Mouse (Mus musculus) embryonic facial prominence, embryonic 11.5 days (tissue): ENCODE results near the gene Pde6c. TPM values are rescaled to one million over a fixed set of nuclear protein-coding genes. Genes with fewer than 3 reads are reported as not detected.

Experiments
- ATAC-seq: fragments of 200-750 bp; cut with Nextera tagmentation; replicated peaks from 2 replicates; pipeline ENCODE4 v1.8.0; 2017; ENCODE audit warnings: low read depth; ENCODE audit not compliant: insufficient number of reproducible peaks, low FRiP score, low TSS enrichment
- DNase-seq: peaks from one replicate; pipeline ENCODE4 v3.0.0-alpha.2; 2015; ENCODE audit warnings: low spot score
- H3K27ac ChIP-seq: fragments of 300-500 bp; sonication (generic); replicated peaks from 2 replicates; pipeline ENCODE4 v1.5.1; 2014; ENCODE audit warnings: mild to moderate bottlenecking, low read depth, low read length, control low read depth
- H3K27me3 ChIP-seq: fragments of 300-500 bp; sonication (generic); 2 replicates; pipeline ENCODE4 v1.6.1; 2014; ENCODE audit warnings: mild to moderate bottlenecking, low read length, moderate library complexity, mixed read lengths; ENCODE audit not compliant: control insufficient read depth, insufficient read depth
- H3K36me3 ChIP-seq: fragments of 300-500 bp; sonication (generic); replicated peaks from 2 replicates; pipeline ENCODE4 v1.6.1; 2014; ENCODE audit warnings: low read depth, mild to moderate bottlenecking, low read length, moderate library complexity, mixed read lengths; ENCODE audit not compliant: control insufficient read depth, insufficient read depth
- H3K4me1 ChIP-seq: fragments of 300-500 bp; sonication (generic); 2 replicates; pipeline ENCODE4 v1.6.1; 2014; ENCODE audit warnings: low read length, mixed read lengths; ENCODE audit not compliant: control insufficient read depth, insufficient read depth
- H3K4me2 ChIP-seq: fragments of 300-500 bp; sonication (generic); 2 replicates; pipeline ENCODE4 v1.6.1; 2014; ENCODE audit warnings: low read depth, mild to moderate bottlenecking, control low read depth, low read length, moderate library complexity
- H3K4me3 ChIP-seq: fragments of 300-500 bp; sonication (generic); 2 replicates; pipeline ENCODE4 v1.5.1; 2014; ENCODE audit warnings: low read depth, low read length, control low read depth
- H3K9ac ChIP-seq: fragments of 300-500 bp; sonication (generic); replicated peaks from 2 replicates; pipeline ENCODE4 v1.6.1; 2014; ENCODE audit warnings: mild to moderate bottlenecking, control low read depth, low read length
- H3K9me3 ChIP-seq: fragments of 300-500 bp; sonication (generic); replicated peaks from 2 replicates; pipeline ENCODE4 v1.6.1; 2016; ENCODE audit warnings: mild to moderate bottlenecking, low read length, inconsistent platforms, mixed read lengths; ENCODE audit not compliant: control insufficient read depth
- WGBS: fragments of 180-500 bp; shearing (Covaris S2); extraction: QIAGEN DNeasy Blood & Tissue Kit; methylation state at CpG from one replicate; pipeline ENCODE4 v1.1.7; 2014; 5-methylcytosine and 5-hydroxymethylcytosine counted together
- polyA plus RNA-seq: library from polyadenylated mRNA; unstranded; fragments of >200 nt; fragmentation: Nextera tagmentation; extraction: Ambion mirVana; gene quantifications from 2 replicates; pipeline ENCODE4 v1.2.1, GENCODE M21; 2014

Gene Pde6c
- polyA plus RNA-seq, 1 experiment from 2014 or later = not detected

- no peak overlapping the region for H3K9ac ChIP-seq
- no peak overlapping the region for H3K4me2 ChIP-seq
- no peak for DNase-seq
- H3K9me3 ChIP-seq = no peaks in the 10 kb centered on the region
- no peaks in the 10 kb centered on the region for H3K4me1 ChIP-seq
- no peaks in the 10 kb centered on the region for H3K36me3 ChIP-seq
- H3K27me3 ChIP-seq = no peaks in the 10 kb centered on the region
- no peak; the same call in 1 of the 2 replicates for ATAC-seq
- no peak overlapping the region for H3K27ac ChIP-seq
- WGBS = 17% methylated on average over 4 of the region's 4 CpGs
- no peak overlapping the region for H3K4me3 ChIP-seq
These were observed 99.9 kb downstream of the Pde6c start for GRCm38 (mm10) chr19:38232516-38232915.

Other genes with a start within 250 kb of the Pde6c start
- gene Myof, start 89.2 kb upstream of the Pde6c start, polyA plus RNA-seq = 7.8 and 8.0 TPM in 2 replicates
- gene Cep55, start 77.8 kb upstream of the Pde6c start, polyA plus RNA-seq = 41.4 and 47.7 TPM in 2 replicates
- 0.20 TPM in 1 of 2 replicates, not detected in the other for gene Ffar4, start 35.7 kb upstream of the Pde6c start, polyA plus RNA-seq
- gene Rbp4, start 7.5 kb upstream of the Pde6c start, polyA plus RNA-seq = 1.7 and 2.5 TPM in 2 replicates
- 43.8 and 46.4 TPM in 2 replicates for gene Fra10ac1, start 91.4 kb downstream of the Pde6c start, polyA plus RNA-seq
- 1.4 and 2.3 TPM in 2 replicates for gene Lgi1, start 131.8 kb downstream of the Pde6c start, polyA plus RNA-seq